In the genomic region with DNA sequence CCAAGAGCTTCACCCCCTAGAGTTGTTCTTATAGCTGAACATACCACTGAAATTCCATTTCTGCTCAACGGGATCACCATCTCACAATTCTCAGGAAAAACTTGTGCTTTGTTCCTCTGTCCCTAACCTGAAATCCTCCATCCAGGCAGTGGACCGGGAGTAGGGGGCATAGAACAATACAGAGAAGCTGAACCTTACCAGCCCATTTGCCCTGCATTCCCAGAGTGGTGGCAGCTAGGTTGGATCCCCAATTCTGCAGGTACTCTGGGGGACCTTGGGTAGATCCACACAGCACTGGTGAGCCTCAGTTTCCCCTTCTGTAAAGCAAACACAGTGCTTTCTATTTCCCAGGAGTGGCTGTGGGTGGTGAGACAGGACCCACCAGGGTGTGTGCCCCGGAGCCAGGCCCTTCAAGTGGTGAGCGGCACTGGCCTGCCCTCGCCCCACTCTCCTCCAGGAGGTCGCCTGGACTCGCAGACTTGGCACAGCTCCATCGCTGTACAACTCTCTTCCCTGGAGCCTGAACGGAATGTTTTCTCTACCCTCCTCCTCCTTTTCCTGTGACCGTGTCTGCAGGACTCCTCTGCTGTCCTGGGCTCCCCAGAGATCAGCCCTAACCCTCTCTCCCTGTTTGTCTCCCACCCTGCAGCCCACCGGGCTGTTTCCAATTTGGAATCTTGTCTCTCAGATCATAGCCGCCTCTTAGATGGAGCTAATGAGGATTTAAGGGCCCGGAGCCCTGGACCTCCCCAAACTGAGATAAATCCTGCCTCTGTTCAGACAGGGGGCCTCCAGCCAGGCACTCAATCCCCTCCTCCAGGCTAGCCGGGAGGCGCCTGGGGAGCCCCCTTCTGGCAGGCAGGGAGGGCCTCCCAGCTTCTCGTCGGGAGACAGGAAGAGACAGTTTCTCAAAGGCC, we compare ENCODE assay signal across 8 mouse cellular contexts. TPM values are rescaled to one million over a fixed set of nuclear protein-coding genes. Genes with fewer than 3 reads are reported as not detected.
A peak's percentile ranks its signal among the peaks of the same experiment; 100 is the strongest.
DNase-seq lines count a peak whose midpoint lies in the region; ATAC-seq and TF ChIP-seq lines count a peak whose summit lies in the region.
"Had no signal": no experiment of that assay in that cellular context is flagged by ENCODE, and none has a peak within 500 bp of the region (broad histone marks: within the 10 kb centered on the region; RNA-seq: fewer than 3 reads in every experiment).

No protein-coding gene starts in this region.

- 5% methylated on average over 17 of the region's 17 CpGs for WGBS in heart, postnatal 0 days
- WGBS in midbrain, embryonic 16.5 days: 13% methylated on average over 16 of the region's 17 CpGs

- peak overlapping the region; percentile 16 for H3K4me3 ChIP-seq in heart, postnatal 0 days (ENCODE audit: low read depth, low read length)
- H3K4me3 ChIP-seq in midbrain, embryonic 16.5 days (ENCODE audit: low read depth, low read length): no peak overlapping the region
- H3K4me3 ChIP-seq: myocyte had no signal

- no peak overlapping the region; the same call in 1 of the 2 replicates for H3K9ac ChIP-seq in heart, postnatal 0 days (replicated peaks; ENCODE audit: low read depth, low read length)
- H3K9ac ChIP-seq in midbrain, embryonic 16.5 days (ENCODE audit: low read depth, low read length): no peak overlapping the region

- peak; percentile 51; the same call in 1 of the 2 replicates for ATAC-seq in heart, postnatal 0 days (ENCODE audit: insufficient read depth, low read depth)
- no peak for ATAC-seq in midbrain, embryonic 16.5 days

- TF ChIP-seq CTCF in heart, postnatal 0 days (IDR thresholded peaks at IDR 0.05; ENCODE audit: low read depth): peak; percentile 45

- peak; percentile 31 for DNase-seq in MN1 (ENCODE audit: low spot score)
- peak; percentile 25 for DNase-seq in adrenal gland, postnatal 25 days
- peak; percentile 48 for DNase-seq in heart, postnatal 0 days (ENCODE audit: low spot score)
- peak; percentile 57 to 71 for DNase-seq in kidney, postnatal 36 days
- peak; percentile 37 to 38 for DNase-seq in urinary bladder, postnatal 36 days (ENCODE audit: low spot score in 2 of 2)
- DNase-seq in natural killer cell, adult 2 months (ENCODE audit: low spot score in 2 of 2): no peak

- peaks cover 12% of the 10 kb centered on the region for H3K4me1 ChIP-seq in heart, postnatal 0 days (ENCODE audit: control insufficient read depth, insufficient read depth)
- H3K4me1 ChIP-seq in midbrain, embryonic 16.5 days (ENCODE audit: control insufficient read depth, insufficient read depth, low read length): peaks cover 4% of the 10 kb centered on the region

- no peak for TF ChIP-seq EP300 in heart, postnatal 0 days (IDR thresholded peaks at IDR 0.05; ENCODE audit: low read depth)

- peak overlapping the region; percentile 59 for H3K4me2 ChIP-seq in heart, postnatal 0 days (ENCODE audit: low read depth, low read length)
- peak overlapping the region; percentile 12; the same call in 1 of the 2 replicates for H3K4me2 ChIP-seq in midbrain, embryonic 16.5 days (ENCODE audit: low read length)

- no peaks in the 10 kb centered on the region for H3K9me3 ChIP-seq in heart, postnatal 0 days (replicated peaks; ENCODE audit: control insufficient read depth, low read length)
- no peaks in the 10 kb centered on the region for H3K9me3 ChIP-seq in midbrain, embryonic 16.5 days (replicated peaks; ENCODE audit: control insufficient read depth, low read length, poor library complexity, severe bottlenecking)

- no peak overlapping the region; the same call in 1 of the 2 replicates for H3K27ac ChIP-seq in heart, postnatal 0 days (ENCODE audit: low read depth)
- no peak overlapping the region for H3K27ac ChIP-seq in midbrain, embryonic 16.5 days (ENCODE audit: low read length)

- H3K27me3 ChIP-seq in heart, postnatal 0 days (ENCODE audit: control insufficient read depth, insufficient read depth, low read length): 0 out of 2 replicates have a peak, but pooled peaks cover 17% of the 10 kb centered on the region
- peaks cover 11% of the 10 kb centered on the region; the same call in 1 of the 2 replicates for H3K27me3 ChIP-seq in midbrain, embryonic 16.5 days (ENCODE audit: control insufficient read depth, insufficient read depth, low read depth, low read length)

- no peaks in the 10 kb centered on the region for H3K36me3 ChIP-seq in heart, postnatal 0 days (replicated peaks; ENCODE audit: control insufficient read depth, insufficient read depth, low read length)
- no peaks in the 10 kb centered on the region for H3K36me3 ChIP-seq in midbrain, embryonic 16.5 days (ENCODE audit: control insufficient read depth, insufficient read depth, low read length)

RNA-seq across cellular contexts. Expression of a gene that starts 52.3 kb away (rescaled TPM):
- total RNA-seq in adrenal gland, postnatal 25 days (2021): 109 and 110 TPM in 2 replicates
- total RNA-seq in heart, postnatal 0 days (2014; rRNA removed; ENCODE audit: low replicate concordance): 89.5 and 118 TPM in 2 replicates
- 48.0 and 50.7 TPM in 2 replicates for polyA plus RNA-seq in heart, postnatal 0 days (2015; fragmentation: Nextera tagmentation; extraction: Ambion mirVana)
- 109 and 117 TPM in 2 replicates for polyA plus RNA-seq in midbrain, embryonic 16.5 days (2015; fragmentation: Nextera tagmentation; extraction: Ambion mirVana)

Comparison
In these comparisons a context has a peak if more than half of its experiments do, and no peak if none do; other contexts are left out.
1. DNase-seq: peak in MN1 (single experiment), adrenal gland, postnatal 25 days (single experiment), heart, postnatal 0 days (single experiment), kidney, postnatal 36 days (2 of 2) and urinary bladder, postnatal 36 days (2 of 2); none in natural killer cell, adult 2 months (0 of 2).